ENCODE assay signal across 10 mouse cellular contexts in genomic region chr7:80786746-80787145, GRCm38 (mm10). TPM values are rescaled to one million over a fixed set of nuclear protein-coding genes. Genes with fewer than 3 reads are reported as not detected.
DNase-seq lines count a peak whose midpoint lies in the region; ATAC-seq and TF ChIP-seq lines count a peak whose summit lies in the region.
"Had no signal": no experiment of that assay in that cellular context is flagged by ENCODE, and none has a peak within 500 bp of the region (broad histone marks: within the 10 kb centered on the region; RNA-seq: fewer than 3 reads in every experiment).

No protein-coding gene starts in this region.

- ATAC-seq in embryonic facial prominence, embryonic 15.5 days (ENCODE audit: insufficient number of reproducible peaks, low FRiP score, low TSS enrichment, low read depth), result no peak

- peak; percentile 52 for DNase-seq in kidney, adult 2 months
- no peak for DNase-seq in kidney, adult 9 months
- peak; percentile 49 to 61 for DNase-seq in heart, postnatal 14 days
- DNase-seq in skeletal muscle tissue, adult 2 months (ENCODE audit: low read depth, low spot score), result peak; percentile 58
- no peak for DNase-seq in cerebellum, postnatal 36 days
- no peak for DNase-seq in cerebellum, adult 9-11 months
- DNase-seq in layer of hippocampus, adult 11-12 months (ENCODE audit: low spot score), result no peak
- DNase-seq: liver had no signal

- H3K27ac ChIP-seq in kidney, adult 2 months (ENCODE audit: insufficient read depth, low read depth, low read length), result no peak overlapping the region
- peak overlapping the region; percentile 78 for H3K27ac ChIP-seq in embryonic facial prominence, embryonic 15.5 days (replicated peaks)

- no peak for TF ChIP-seq POLR2A in kidney, adult 2 months (IDR thresholded peaks at IDR 0.05; ENCODE audit: low read depth, low read length)

- no peak overlapping the region for H3K4me3 ChIP-seq in kidney, adult 2 months (ENCODE audit: insufficient read depth, low read depth, low read length)
- H3K4me3 ChIP-seq in embryonic facial prominence, embryonic 15.5 days (replicated peaks), result no peak overlapping the region

- no peak for TF ChIP-seq CTCF in kidney, adult 2 months (conservative IDR thresholded peaks at IDR 0.05; ENCODE audit: insufficient read depth, insufficient read length, low read depth, low read length)

- no peaks in the 10 kb centered on the region for H3K36me3 ChIP-seq in kidney, adult 2 months (ENCODE audit: control insufficient read depth, insufficient read depth, low read length)
- H3K36me3 ChIP-seq in embryonic facial prominence, embryonic 15.5 days, result no peaks in the 10 kb centered on the region

- H3K27me3 ChIP-seq in kidney, adult 2 months (replicated peaks; ENCODE audit: control insufficient read depth, insufficient read depth, low read length), result no peaks in the 10 kb centered on the region
- H3K27me3 ChIP-seq in embryonic facial prominence, embryonic 15.5 days, result no peaks in the 10 kb centered on the region
- H3K27me3 ChIP-seq: CH12.LX had no signal

- intact Hi-C loops in heart, postnatal 14 days (cut with DNase I), result no loop called here

- 32% methylated on average over 6 of the region's 6 CpGs for WGBS in kidney, adult 2 months
- 38% methylated on average over 6 of the region's 6 CpGs for WGBS in embryonic facial prominence, embryonic 15.5 days

- H3K9ac ChIP-seq in embryonic facial prominence, embryonic 15.5 days, result no peak overlapping the region

- no peaks in the 10 kb centered on the region for H3K9me3 ChIP-seq in embryonic facial prominence, embryonic 15.5 days (replicated peaks)

- H3K4me1 ChIP-seq in kidney, adult 2 months (ENCODE audit: control insufficient read depth, insufficient read depth, low read length), result peaks cover 30% of the 10 kb centered on the region
- H3K4me1 ChIP-seq in embryonic facial prominence, embryonic 15.5 days, result peaks cover 41% of the 10 kb centered on the region

- H3K4me2 ChIP-seq in embryonic facial prominence, embryonic 15.5 days (replicated peaks), result no peak overlapping the region

RNA-seq across cellular contexts. Expression of gene Iqgap1, which starts 39.0 kb away (rescaled TPM):
- 38.1 and 42.0 TPM in 2 replicates for polyA plus RNA-seq in kidney, adult 2 months (2012; rRNA removed)
- polyA plus RNA-seq in embryonic facial prominence, embryonic 15.5 days (2015; fragmentation: Nextera tagmentation; extraction: Ambion mirVana), result 75.3 and 75.9 TPM in 2 replicates
- 10 to 100 TPM; 60.2 to 61.0 TPM for total RNA-seq in heart, postnatal 14 days (2021)

Comparison
In these comparisons a context has a peak if more than half of its experiments do, and no peak if none do; other contexts are left out.
1. DNase-seq: peak in kidney, adult 2 months (single experiment), heart, postnatal 14 days (2 of 2) and skeletal muscle tissue, adult 2 months (single experiment); none in kidney, adult 9 months (single experiment), cerebellum, postnatal 36 days (0 of 2), cerebellum, adult 9-11 months (single experiment) and layer of hippocampus, adult 11-12 months (single experiment).